Mouse (Mus musculus) intestine, postnatal 0 days (tissue): Measurements from ENCODE around the gene Usf1. TPM values are rescaled to one million over a fixed set of nuclear protein-coding genes. Genes with fewer than 3 reads are reported as not detected.
A peak's percentile ranks its signal among the peaks of the same experiment; 100 is the strongest.

Experiments used
- ATAC-seq: fragments of 200-750 bp; cut with Nextera tagmentation; 2 replicates; pipeline ENCODE4 v1.8.0; 2017; ENCODE audit warnings: mild to moderate bottlenecking, moderate TSS enrichment, moderate library complexity
- H3K27ac ChIP-seq: fragments of 300-500 bp; sonication (generic); 2 replicates; pipeline ENCODE4 v1.5.1; 2014; ENCODE audit warnings: mild to moderate bottlenecking, low read depth, low read length, moderate library complexity
- H3K27me3 ChIP-seq: fragments of 300-500 bp; sonication (generic); replicated peaks from 2 replicates; pipeline ENCODE4 v1.6.1; 2014; ENCODE audit warnings: low read length, mixed read lengths; ENCODE audit not compliant: control insufficient read depth, insufficient read depth
- H3K36me3 ChIP-seq: fragments of 300-500 bp; sonication (generic); 2 replicates; pipeline ENCODE4 v1.6.1; 2014; ENCODE audit warnings: mild to moderate bottlenecking, moderate library complexity; ENCODE audit not compliant: control insufficient read depth, insufficient read depth
- H3K4me1 ChIP-seq: fragments of 300-500 bp; sonication (generic); replicated peaks from 2 replicates; pipeline ENCODE4 v1.6.1; 2014; ENCODE audit warnings: antibody characterized with exemption, low read length, mixed read lengths; ENCODE audit not compliant: control insufficient read depth, insufficient read depth
- H3K4me2 ChIP-seq: fragments of 300-500 bp; sonication (generic); replicated peaks from 2 replicates; pipeline ENCODE4 v1.6.1; 2014; ENCODE audit warnings: low read depth, mild to moderate bottlenecking, moderate library complexity
- H3K4me3 ChIP-seq: fragments of 300-500 bp; sonication (generic); 2 replicates; pipeline ENCODE4 v1.5.1; 2014; ENCODE audit warnings: low read depth, low read length
- H3K9ac ChIP-seq: fragments of 300-500 bp; sonication (generic); 2 replicates; pipeline ENCODE4 v1.6.1; 2014; ENCODE audit warnings: mild to moderate bottlenecking, low read depth, low read length
- H3K9me3 ChIP-seq: fragments of 300-500 bp; sonication (generic); 2 replicates; pipeline ENCODE4 v1.6.1; 2016; ENCODE audit warnings: mixed run types; ENCODE audit not compliant: control insufficient read depth
- CTCF ChIP-seq: sonication (generic); IDR thresholded peaks from 2 replicates; pipeline ENCODE4 v1.5.1; 2016; ENCODE audit warnings: low read depth, mild to moderate bottlenecking, control low read depth, antibody characterized with exemption, moderate library complexity
- WGBS: fragments of 180-500 bp; shearing (Covaris S2); extraction: QIAGEN DNeasy Blood & Tissue Kit; methylation state at CpG from one replicate; pipeline ENCODE4 v1.1.7; 2014; 5-methylcytosine and 5-hydroxymethylcytosine counted together
- polyA plus RNA-seq: library from polyadenylated mRNA; unstranded; fragments of >200 nt; fragmentation: Nextera tagmentation; extraction: Ambion mirVana; gene quantifications from 2 replicates; pipeline ENCODE4 v1.2.1, GENCODE M21; 2015

The Usf1 gene
- polyA plus RNA-seq, 1 experiment from 2014 or later, result 35.1 TPM

DNA sequence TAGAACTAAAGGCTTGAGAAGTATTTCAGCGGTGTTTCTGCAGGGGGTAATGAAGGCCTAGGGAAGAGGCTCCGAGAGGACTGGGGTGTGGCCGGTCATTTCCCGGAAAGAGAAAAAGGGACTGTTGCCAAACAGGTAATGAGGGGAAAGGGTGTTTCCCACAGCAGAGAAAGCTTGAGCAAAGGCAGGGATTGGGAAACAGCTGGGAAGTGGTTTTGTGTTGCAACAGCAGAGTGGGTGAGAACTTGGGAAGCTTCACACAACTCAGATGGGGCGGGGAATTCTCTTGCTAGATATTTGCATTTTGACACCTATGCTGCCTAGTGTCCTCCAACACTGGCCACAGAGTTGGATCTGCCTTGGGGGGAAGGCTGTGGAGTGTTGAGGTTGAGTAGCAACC, 41.8 kb downstream of the Usf1 start:
- no peaks in the 10 kb centered on the region for H3K27me3 ChIP-seq
- no peak for TF ChIP-seq CTCF
- no peak overlapping the region for H3K4me3 ChIP-seq
- H3K9me3 ChIP-seq, result no peaks in the 10 kb centered on the region
- no peaks in the 10 kb centered on the region for H3K4me1 ChIP-seq
- no peak overlapping the region for H3K4me2 ChIP-seq
- ATAC-seq, result peak; percentile 24; the same call in 1 of the 2 replicates
- no peaks in the 10 kb centered on the region for H3K36me3 ChIP-seq
- H3K27ac ChIP-seq, result no peak overlapping the region
- WGBS, result 61% methylated on average over 5 of the region's 5 CpGs
- H3K9ac ChIP-seq, result no peak overlapping the region

DNA sequence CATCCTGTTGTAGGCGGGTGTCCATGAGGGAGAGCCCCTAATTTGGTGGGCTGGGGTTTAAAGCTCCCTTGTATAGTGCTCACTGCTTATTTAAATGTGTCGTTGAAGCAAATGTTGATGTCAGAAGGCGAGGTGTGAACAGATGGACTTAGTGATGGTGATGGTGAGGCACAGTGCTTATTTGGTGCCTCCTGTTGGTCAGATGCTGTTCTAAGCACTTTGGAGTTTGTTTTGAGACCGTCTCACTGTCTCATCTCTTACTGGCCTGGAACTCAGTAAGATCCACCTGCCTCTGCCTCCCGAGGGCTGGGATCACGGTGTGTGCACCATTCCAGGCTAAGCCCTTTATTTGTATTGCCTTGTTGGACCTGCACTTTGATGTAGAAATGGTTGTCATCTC, 43.8 kb downstream of the Usf1 start:
- H3K27me3 ChIP-seq, result no peaks in the 10 kb centered on the region
- H3K4me2 ChIP-seq, result no peak overlapping the region
- H3K36me3 ChIP-seq, result no peaks in the 10 kb centered on the region
- no peak for ATAC-seq
- no peak overlapping the region for H3K9ac ChIP-seq
- WGBS, result 78% methylated on average over 6 of the region's 6 CpGs
- TF ChIP-seq CTCF, result peak; percentile 42
- no peaks in the 10 kb centered on the region for H3K9me3 ChIP-seq
- no peaks in the 10 kb centered on the region for H3K4me1 ChIP-seq
- H3K4me3 ChIP-seq, result no peak overlapping the region
- H3K27ac ChIP-seq, result no peak overlapping the region

DNA sequence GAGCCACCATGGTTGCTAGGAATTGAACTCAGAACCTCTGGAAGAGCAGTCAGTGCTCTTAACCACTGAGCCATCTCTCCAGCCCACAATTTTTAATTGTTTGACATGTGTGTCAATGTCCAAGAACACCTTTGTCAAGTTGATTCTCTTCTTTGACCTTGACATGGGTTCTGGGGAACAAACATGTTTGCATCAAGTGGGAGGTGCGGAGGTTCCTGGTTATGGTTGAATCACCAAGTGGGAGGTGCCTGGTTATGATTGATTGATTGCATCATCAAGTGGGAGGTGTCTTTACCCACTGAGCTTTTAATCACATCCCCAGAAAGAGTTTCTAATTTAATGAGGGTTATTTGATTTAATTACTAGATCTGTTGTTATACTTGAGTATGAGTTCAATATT, 46.5 kb downstream of the Usf1 start:
- Histone ChIP-seq H3K9ac (no peak overlapping the region), H3K4me3 (no peak overlapping the region), H3K27ac (no peak overlapping the region), H3K9me3 (no peaks in the 10 kb centered on the region), H3K4me1 (no peaks in the 10 kb centered on the region), H3K27me3 (no peaks in the 10 kb centered on the region), H3K4me2 (no peak overlapping the region), H3K36me3 (peaks cover 23% of the 10 kb centered on the region)
- WGBS, result 89% methylated on average over 1 of the region's 1 CpGs
- TF ChIP-seq CTCF, result no peak
- no peak for ATAC-seq

DNA sequence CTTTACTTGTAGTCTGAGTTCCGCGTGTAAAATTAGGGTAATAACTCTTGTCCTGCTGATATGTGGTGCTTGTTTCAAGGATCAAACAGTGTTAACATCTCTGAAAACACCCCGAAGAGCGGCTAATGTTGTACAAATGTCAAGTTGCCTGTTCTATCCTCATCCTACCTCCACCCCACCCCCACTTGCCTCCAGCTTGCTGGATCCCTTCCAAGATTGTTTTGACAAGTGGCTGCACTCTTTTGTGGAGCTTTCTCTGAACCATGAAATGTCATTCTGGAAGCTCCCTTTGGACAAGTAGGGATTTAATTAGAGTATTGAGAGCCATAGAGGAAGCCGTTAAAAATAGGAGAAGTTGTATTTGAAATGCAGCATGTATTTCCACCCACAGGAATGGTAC, 48.7 kb downstream of the Usf1 start:
- 44% methylated on average over 5 of the region's 5 CpGs for WGBS

DNA sequence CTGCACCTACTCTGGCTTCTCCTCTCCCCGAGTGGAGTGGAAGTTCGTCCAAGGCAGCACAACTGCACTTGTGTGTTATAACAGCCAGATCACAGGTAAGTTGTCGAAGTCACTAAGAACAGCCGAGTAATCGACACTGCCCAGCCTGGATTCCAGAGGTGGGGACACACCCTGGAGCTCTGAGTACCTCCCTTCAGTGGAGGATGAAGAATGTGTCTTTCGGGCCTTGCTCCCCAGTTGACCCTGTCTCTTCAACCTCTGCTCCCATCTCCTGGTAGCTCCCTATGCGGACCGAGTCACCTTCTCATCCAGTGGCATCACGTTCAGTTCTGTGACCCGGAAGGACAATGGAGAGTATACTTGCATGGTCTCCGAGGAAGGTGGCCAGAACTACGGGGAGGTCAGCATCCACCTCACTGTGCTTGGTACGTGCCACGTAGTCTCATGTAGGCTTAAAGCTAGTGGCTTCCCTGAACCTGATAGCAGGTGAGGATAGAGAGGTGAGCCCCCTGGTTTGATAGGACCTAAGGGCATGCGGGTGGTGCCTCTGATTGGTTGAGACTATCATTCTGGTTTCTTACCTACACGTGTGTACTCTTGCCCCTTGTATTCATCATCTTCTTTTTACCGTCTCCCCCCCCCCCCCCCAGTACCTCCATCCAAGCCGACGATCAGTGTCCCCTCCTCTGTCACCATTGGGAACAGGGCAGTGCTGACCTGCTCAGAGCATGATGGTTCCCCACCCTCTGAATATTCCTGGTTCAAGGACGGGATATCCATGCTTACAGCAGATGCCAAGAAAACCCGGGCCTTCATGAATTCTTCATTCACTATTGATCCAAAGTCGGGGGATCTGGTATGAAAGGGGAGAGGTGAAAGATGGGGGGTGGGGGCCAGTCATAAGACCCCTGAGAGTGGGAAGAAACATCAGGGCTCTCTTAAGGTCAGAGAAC, 49.7 kb downstream of the Usf1 start:
- 88% methylated on average over 22 of the region's 22 CpGs for WGBS
- H3K4me1 ChIP-seq, result no peaks in the 10 kb centered on the region
- H3K9ac ChIP-seq, result no peak overlapping the region
- peaks cover 39% of the 10 kb centered on the region for H3K36me3 ChIP-seq
- no peak overlapping the region for H3K4me2 ChIP-seq
- no peak for TF ChIP-seq CTCF
- H3K27me3 ChIP-seq, result no peaks in the 10 kb centered on the region
- H3K9me3 ChIP-seq, result no peaks in the 10 kb centered on the region
- H3K4me3 ChIP-seq, result no peak overlapping the region
- no peak overlapping the region for H3K27ac ChIP-seq
- no peak for ATAC-seq

More for the DNA sequence above, 48.7 kb downstream of the Usf1 start:
- H3K27me3 ChIP-seq, result no peaks in the 10 kb centered on the region
- H3K4me1 ChIP-seq, result no peaks in the 10 kb centered on the region
- no peaks in the 10 kb centered on the region for H3K9me3 ChIP-seq
- no peak overlapping the region for H3K4me3 ChIP-seq
- H3K4me2 ChIP-seq, result no peak overlapping the region
- peaks cover 39% of the 10 kb centered on the region for H3K36me3 ChIP-seq
- TF ChIP-seq CTCF, result no peak
- ATAC-seq, result no peak
- H3K9ac ChIP-seq, result no peak overlapping the region
- no peak overlapping the region for H3K27ac ChIP-seq

DNA sequence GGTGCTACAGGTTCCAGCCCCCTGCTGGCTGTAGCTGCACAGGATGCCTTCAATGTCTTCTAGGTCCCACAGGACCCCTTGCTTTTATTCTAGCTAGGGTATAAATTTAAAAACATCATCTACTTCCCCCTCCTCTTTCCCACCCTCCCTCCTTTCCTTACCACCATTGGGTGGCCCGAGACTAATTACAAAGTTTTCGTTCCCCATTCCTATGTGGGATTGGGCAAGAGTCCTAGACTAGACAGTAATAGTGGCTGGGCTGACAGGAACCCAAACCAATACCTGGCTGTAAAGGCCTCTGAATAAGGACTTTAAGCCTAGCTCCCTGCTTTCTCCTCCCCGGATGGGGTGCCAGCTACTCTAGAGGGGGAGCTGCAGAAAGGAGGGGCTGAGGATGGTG, 52.0 kb downstream of the Usf1 start:
- ATAC-seq, result no peak
- Histone ChIP-seq H3K27me3 (no peaks in the 10 kb centered on the region), H3K27ac (no peak overlapping the region), H3K9me3 (no peaks in the 10 kb centered on the region), H3K4me2 (no peak overlapping the region), H3K4me1 (no peaks in the 10 kb centered on the region), H3K36me3 (peaks cover 39% of the 10 kb centered on the region), H3K4me3 (no peak overlapping the region), H3K9ac (no peak overlapping the region)
- peak; percentile 23; the same call in 1 of the 2 replicates for TF ChIP-seq CTCF
- 93% methylated on average over 3 of the region's 3 CpGs for WGBS
